Mouse (Mus musculus) ES-E14 (cell line): ENCODE measurements around the gene Rsl24d1. TPM values are rescaled to one million over a fixed set of nuclear protein-coding genes. Genes with fewer than 3 reads are reported as not detected.

Experiments used
- DNase-seq: peaks from one replicate; pipeline ENCODE4 v3.0.0-alpha.2; 2013; ENCODE audit warnings: low read depth, low spot score
- H3K27ac ChIP-seq: 2 replicates; pipeline ENCODE4 v1.5.1; 2012; ENCODE audit warnings: low read depth, mild to moderate bottlenecking, low read length, moderate library complexity, mixed read lengths; ENCODE audit not compliant: poor library complexity, insufficient read depth, severe bottlenecking
- H3K36me3 ChIP-seq: 2 replicates; pipeline ENCODE4 v1.6.1; 2012; ENCODE audit warnings: mild to moderate bottlenecking, low read length, moderate library complexity, mixed read lengths; ENCODE audit not compliant: control insufficient read depth, poor library complexity, insufficient read depth, severe bottlenecking
- H3K4me1 ChIP-seq, 2 experiments: fragments of 150-350 bp in 1 of 2; sonication (generic) in 1 of 2; 2 replicates each; pipeline ENCODE4 v1.6.1; 2012; ENCODE audit warnings: low read length in 2 of 2, mild to moderate bottlenecking in 1 of 2, mixed read lengths in 1 of 2; ENCODE audit not compliant: control insufficient read depth in 2 of 2, insufficient read depth in 2 of 2, poor library complexity in 1 of 2
- H3K4me3 ChIP-seq, 2 experiments: fragments of 150-350 bp in 1 of 2; sonication (generic) in 1 of 2; 2 replicates each; pipeline ENCODE4 v1.5.1; 2012; ENCODE audit warnings: low read length in 2 of 2, low read depth in 1 of 2, mild to moderate bottlenecking in 1 of 2, mixed read lengths in 1 of 2; ENCODE audit not compliant: insufficient read depth in 1 of 2, poor library complexity in 1 of 2, severe bottlenecking in 1 of 2
- H3K9ac ChIP-seq: 2 replicates; pipeline ENCODE4 v1.6.1; 2012; ENCODE audit warnings: low read depth, mild to moderate bottlenecking, low read length, mixed read lengths; ENCODE audit not compliant: poor library complexity, insufficient read depth, severe bottlenecking
- H3K9me3 ChIP-seq: fragments of 150-350 bp; sonication (generic); 2 replicates; pipeline ENCODE4 v1.6.1; 2012; ENCODE audit warnings: low read depth, mild to moderate bottlenecking, low read length; ENCODE audit not compliant: control insufficient read depth, insufficient read depth
- CHD2 ChIP-seq: IDR thresholded peaks from 2 replicates; pipeline ENCODE4 v1.6.1; 2014; ENCODE audit warnings: mild to moderate bottlenecking, low read depth, low read length, inconsistent platforms
- HCFC1 ChIP-seq: IDR thresholded peaks from 2 replicates; pipeline ENCODE4 v1.6.1; 2012; ENCODE audit warnings: low read length, inconsistent platforms, borderline replicate concordance; ENCODE audit not compliant: insufficient read depth
- MAFK ChIP-seq: IDR thresholded peaks from 2 replicates; pipeline ENCODE4 v1.6.1; 2014; ENCODE audit warnings: mild to moderate bottlenecking, low read depth, low read length, inconsistent platforms; ENCODE audit not compliant: insufficient read depth
- ZC3H11A ChIP-seq: IDR thresholded peaks from 2 replicates; pipeline ENCODE4 v1.6.1; 2012; ENCODE audit warnings: low read depth, mild to moderate bottlenecking, inconsistent platforms, low read length, borderline replicate concordance
- ZNF384 ChIP-seq: IDR thresholded peaks from 2 replicates; pipeline ENCODE4 v1.6.1; 2012; ENCODE audit warnings: low read depth, low read length, inconsistent platforms
- in situ Hi-C, 2 experiments: fragments of 600-800 bp; cut with MboI; formaldehyde crosslinking; loops; one replicate each; pipeline ENCODE4 v1.15.1; 2025; ENCODE audit warnings: low sequenced_read_pairs in 2 of 2, inconsistent platforms in 1 of 2; ENCODE audit not compliant: unreplicated experiment in 2 of 2
- total RNA-seq: library from RNA; depleted of rRNA; stranded (reverse); fragments of 300-350 nt; gene quantifications from 2 replicates; pipeline ENCODE4 v1.2.3, GENCODE M21; 2012; rRNA removed

Gene Rsl24d1
- total RNA-seq, 1 experiment, result 147 TPM

GRCm38 (mm10) chr9:73162571-73163333 is 49.5 kb downstream of the Rsl24d1 start:
- Histone ChIP-seq H3K27ac (no peak overlapping the region), H3K36me3 (no peaks in the 10 kb centered on the region), H3K4me1 (peaks cover 0 to 4% of the 10 kb centered on the region in 2 experiments; a peak in 1 of 4 replicates), H3K9ac (no peak overlapping the region), H3K4me3 (peak overlapping the region in 1 of 2 experiments; percentile 39; a peak in 2 of 4 replicates), H3K9me3 (no peaks in the 10 kb centered on the region)
- peak; percentile 44; the same call in 1 of the 2 replicates for TF ChIP-seq ZC3H11A
- TF ChIP-seq HCFC1, result no peak
- in situ Hi-C loops, result no loop called here
- peak; percentile 92 for DNase-seq

DNA sequence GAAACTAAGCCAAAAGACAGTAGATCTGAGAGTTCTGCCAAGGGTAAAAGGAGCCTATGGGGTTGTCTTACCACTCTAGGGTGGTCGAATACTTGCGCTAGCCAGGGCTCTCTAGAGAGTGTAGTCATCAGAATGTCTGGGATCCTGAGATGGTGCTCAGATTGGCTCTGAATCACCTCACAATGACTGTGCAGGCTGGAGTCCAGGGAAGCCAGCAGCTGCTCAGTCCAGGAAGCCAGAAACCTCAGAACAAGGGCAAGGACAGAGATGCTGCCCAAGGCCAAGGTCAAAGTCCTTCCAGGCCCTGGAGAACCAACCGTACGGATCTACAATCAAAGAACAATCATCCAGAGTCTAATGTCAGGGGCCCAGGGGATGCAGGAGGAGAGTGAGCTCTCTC is 52.4 kb downstream of the Rsl24d1 start:
- H3K9ac ChIP-seq, result no peak overlapping the region
- no peaks in the 10 kb centered on the region for H3K9me3 ChIP-seq
- no peak overlapping the region for H3K27ac ChIP-seq
- DNase-seq, result no peak
- H3K4me3 ChIP-seq, result no peak overlapping the region
- TF ChIP-seq MAFK (no peak), CHD2 (no peak), HCFC1 (no peak), ZNF384 (no peak), ZC3H11A (no peak)
- in situ Hi-C loops, result no loop called here
- H3K36me3 ChIP-seq, result no peaks in the 10 kb centered on the region
- no peaks in the 10 kb centered on the region for H3K4me1 ChIP-seq

Other genes starting within 250 kb of the Rsl24d1 start
- 0.42 and 0.58 TPM in 2 replicates for gene Pygo1, start 187.8 kb upstream of the Rsl24d1 start, total RNA-seq
- 1.2 and 1.4 TPM in 2 replicates for gene Dyx1c1, start 154.6 kb upstream of the Rsl24d1 start, total RNA-seq
- gene Gm44503, start 154.6 kb upstream of the Rsl24d1 start, total RNA-seq, result 0.04 TPM in 1 of 2 replicates, not detected in the other
- gene Ccpg1os, start 128.0 kb upstream of the Rsl24d1 start, total RNA-seq, result 5.1 and 7.1 TPM in 2 replicates
- gene Ccpg1, start 128.0 kb upstream of the Rsl24d1 start, total RNA-seq, result 31.3 and 45.2 TPM in 2 replicates
- gene Pigb, start 73.0 kb upstream of the Rsl24d1 start, total RNA-seq, result 14.9 and 18.0 TPM in 2 replicates
- gene Rab27a, start 68.6 kb upstream of the Rsl24d1 start, total RNA-seq, result 4.6 and 7.5 TPM in 2 replicates
- 19.9 and 48.1 TPM in 2 replicates for gene Khdc3, start 11.6 kb upstream of the Rsl24d1 start, total RNA-seq
- gene Gm20509, start 11.0 kb upstream of the Rsl24d1 start, total RNA-seq, result not detected in 2 replicates